Mouse (Mus musculus) olfactory bulb, adult 2 months (tissue): ENCODE results near the gene Ttc33.

ENCODE experiments used
- CTCF ChIP-seq: fragments of 200-500 bp; IDR thresholded peaks from 2 replicates; pipeline ENCODE4 v1.5.1; 2012; ENCODE audit warnings: low read depth, mild to moderate bottlenecking, low read length, moderate library complexity; ENCODE audit not compliant: insufficient read depth
- POLR2A ChIP-seq: fragments of 200-500 bp; IDR thresholded peaks from 2 replicates; pipeline ENCODE4 v1.6.1; 2012; ENCODE audit warnings: mild to moderate bottlenecking, low read depth, low read length, moderate library complexity; ENCODE audit not compliant: insufficient read depth

GRCm38 (mm10) chr15:5193833-5194232 is 8.5 kb downstream of the Ttc33 start:
- TF ChIP-seq CTCF = no peak
- no peak for TF ChIP-seq POLR2A
